Mouse (Mus musculus) inflammation-experienced regulatory T-cells (primary cell): Measurements from ENCODE around the gene Adamts5. TPM values are rescaled to one million over a fixed set of nuclear protein-coding genes. Genes with fewer than 3 reads are reported as not detected.

ENCODE experiments used
- polyA plus RNA-seq, 2 experiments: library from polyadenylated mRNA; unstranded; fragments of 100-300 nt; shearing (Covaris generic); gene quantifications; one replicate each; pipeline ENCODE4 v1.2.1; 2017

Gene Adamts5
- polyA plus RNA-seq = under 1 TPM; 0.05 to 0.56 TPM

DNA sequence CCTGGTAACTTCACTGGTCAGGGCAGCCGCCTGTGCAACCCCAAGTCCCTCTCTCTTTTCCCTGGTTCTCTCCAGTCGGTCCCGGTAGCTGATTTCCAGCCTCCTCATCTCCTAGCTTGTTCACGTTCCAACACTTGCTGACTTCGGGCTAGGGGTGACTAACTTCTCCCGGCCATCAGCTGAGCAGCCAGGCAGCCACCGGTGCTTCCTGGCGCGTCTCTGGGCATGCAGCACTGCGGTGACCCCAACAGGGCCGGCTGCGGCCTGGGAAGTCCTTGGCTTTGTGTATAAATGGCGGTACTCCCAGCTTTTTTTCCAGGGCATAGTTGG lies at the start of gene Adamts5:
Gene Adamts5, minus strand, starts transcription at position 248 of the 330 bp plus-strand sequence.

Other genes with a start within 250 kb of the Adamts5 start
- gene Adamts1, start 98.7 kb downstream of the Adamts5 start, polyA plus RNA-seq = 1 to 10 TPM in 1 of 2 experiments, under 1 TPM in 1; 0.90 to 1.0 TPM